Mouse (Mus musculus): ENCODE measurements around the gene Vmn1r38.
"Not testable (repeated sequence)": the region's sequence is repeated elsewhere in the genome, so short reads cannot be mapped to it uniquely, and the experiment has no call there.

Vmn1r38 gene

GRCm38 (mm10) chr6:66782527-66782926 lies at the start of gene Vmn1r38:
Gene Vmn1r38 (minus strand): TSS chr6:66782627.
- POLR2A ChIA-PET: interaction anchor here in 1 of 4 experiments (0.6 kb wide), 1 partner anchor 664 kb away, joined by 10 read pairs; no protein-coding TSS in a partner anchor
- CTCF ChIA-PET: not testable (repeated sequence)

GRCm38 (mm10) chr6:66810509-66810908 lies 28.1 kb upstream of the Vmn1r38 start, which contains the start of gene Vmn1r39:
Gene Vmn1r39 (minus strand): TSS chr6:66810609.
- CTCF ChIA-PET: no interaction called here
- POLR2A ChIA-PET: no interaction called here

- ChIA-PET CTCF (no interaction called here), POLR2A (no interaction called here)
Measured at GRCm38 (mm10) chr6:66806311-66806710, 23.9 kb upstream of the Vmn1r38 start.

GRCm38 (mm10) chr6:66805713-66806112 lies 23.3 kb upstream of the Vmn1r38 start:
- POLR2A ChIA-PET: no interaction called here
- CTCF ChIA-PET: no interaction called here

- POLR2A ChIA-PET, CTCF ChIA-PET: not testable (repeated sequence)
Measured at GRCm38 (mm10) chr6:66729082-66729481, 53.3 kb downstream of the Vmn1r38 start, which contains the start of gene Vmn1r37. Gene Vmn1r37 (plus strand): TSS chr6:66729382.
